Mouse (Mus musculus) lung, postnatal 0 days (tissue): ENCODE results near the gene Camk1g. TPM values are rescaled to one million over a fixed set of nuclear protein-coding genes. Genes with fewer than 3 reads are reported as not detected.

Experiments used
- ATAC-seq: fragments of 200-750 bp; cut with Nextera tagmentation; 2 replicates; pipeline ENCODE4 v1.8.0; 2017; ENCODE audit warnings: moderate library complexity
- DNase-seq: peaks from one replicate; pipeline ENCODE4 v3.0.0-alpha.2; 2016; ENCODE audit warnings: low spot score
- H3K27ac ChIP-seq: fragments of 300-500 bp; sonication (generic); 2 replicates; pipeline ENCODE4 v1.5.1; 2014; ENCODE audit warnings: antibody characterized with exemption, mild to moderate bottlenecking, low read length, mixed read lengths
- H3K27me3 ChIP-seq: fragments of 300-500 bp; sonication (generic); replicated peaks from 2 replicates; pipeline ENCODE4 v1.6.1; 2014; ENCODE audit warnings: low read length, mixed read lengths; ENCODE audit not compliant: insufficient read depth
- H3K36me3 ChIP-seq: fragments of 300-500 bp; sonication (generic); 2 replicates; pipeline ENCODE4 v1.6.1; 2014; ENCODE audit warnings: low read length, mixed read lengths; ENCODE audit not compliant: insufficient read depth
- H3K4me1 ChIP-seq: fragments of 300-500 bp; sonication (generic); 2 replicates; pipeline ENCODE4 v1.6.1; 2014; ENCODE audit warnings: antibody characterized with exemption, low read depth, low read length, mixed read lengths; ENCODE audit not compliant: insufficient read depth
- H3K4me2 ChIP-seq: fragments of 300-500 bp; sonication (generic); replicated peaks from 2 replicates; pipeline ENCODE4 v1.6.1; 2014; ENCODE audit warnings: low read depth, mild to moderate bottlenecking, low read length, moderate library complexity, mixed read lengths
- H3K4me3 ChIP-seq: fragments of 300-500 bp; sonication (generic); 2 replicates; pipeline ENCODE4 v1.5.1; 2014; ENCODE audit warnings: low read depth, low read length
- H3K9ac ChIP-seq: fragments of 300-500 bp; sonication (generic); replicated peaks from 2 replicates; pipeline ENCODE4 v1.6.1; 2014; ENCODE audit warnings: low read depth, mild to moderate bottlenecking
- H3K9me3 ChIP-seq: fragments of 300-500 bp; sonication (generic); 2 replicates; pipeline ENCODE4 v1.6.1; 2016; ENCODE audit warnings: low read length, mixed read lengths
- CTCF ChIP-seq: IDR thresholded peaks from 2 replicates; pipeline ENCODE4 v1.5.1; 2016; ENCODE audit warnings: antibody characterized with exemption, mild to moderate bottlenecking
- EP300 ChIP-seq: IDR thresholded peaks from 2 replicates; pipeline ENCODE4 v1.6.1; 2016; ENCODE audit warnings: antibody characterized with exemption, mild to moderate bottlenecking, control low read depth
- WGBS: fragments of 180-500 bp; shearing (Covaris S2); extraction: QIAGEN DNeasy Blood & Tissue Kit; methylation state at CpG from one replicate; pipeline ENCODE4 v1.1.7; 2014; 5-methylcytosine and 5-hydroxymethylcytosine counted together
- polyA plus RNA-seq: library from polyadenylated mRNA; unstranded; fragments of >200 nt; fragmentation: Nextera tagmentation; extraction: Ambion mirVana; gene quantifications from 2 replicates; pipeline ENCODE4 v1.2.1, GENCODE M21; 2015

Camk1g gene
- polyA plus RNA-seq, 1 experiment from 2014 or later, result 15.9 TPM

DNA sequence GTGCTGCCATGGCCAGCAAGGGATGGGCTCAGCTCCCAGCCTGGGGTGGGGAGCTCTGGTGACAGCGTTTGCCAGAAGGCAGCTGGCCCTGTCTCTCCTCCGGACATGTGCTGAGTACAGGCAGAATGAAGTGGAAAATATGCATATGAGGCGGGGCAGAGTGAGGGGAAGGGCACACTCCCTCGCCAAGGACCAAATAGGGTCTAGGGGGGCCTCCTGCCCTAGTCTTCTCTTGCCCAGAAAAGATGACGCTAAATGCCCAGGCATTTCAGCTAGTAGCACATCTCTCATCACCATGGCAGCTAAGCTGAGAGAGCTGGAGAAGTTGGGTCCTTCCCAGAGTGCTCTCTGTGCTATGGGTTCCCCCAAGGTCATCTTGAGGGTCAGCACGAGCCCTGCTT lies 52.9 kb downstream of the Camk1g start:
- Histone ChIP-seq H3K9me3 (no peaks in the 10 kb centered on the region), H3K9ac (no peak overlapping the region), H3K4me2 (no peak overlapping the region), H3K27me3 (no peaks in the 10 kb centered on the region), H3K4me3 (no peak overlapping the region), H3K4me1 (no peaks in the 10 kb centered on the region), H3K27ac (no peak overlapping the region), H3K36me3 (no peaks in the 10 kb centered on the region)
- ATAC-seq (peak; percentile 83), DNase-seq (peak; percentile 88)
- TF ChIP-seq CTCF (no peak), EP300 (no peak)
- 34% methylated on average over 6 of the region's 6 CpGs for WGBS

DNA sequence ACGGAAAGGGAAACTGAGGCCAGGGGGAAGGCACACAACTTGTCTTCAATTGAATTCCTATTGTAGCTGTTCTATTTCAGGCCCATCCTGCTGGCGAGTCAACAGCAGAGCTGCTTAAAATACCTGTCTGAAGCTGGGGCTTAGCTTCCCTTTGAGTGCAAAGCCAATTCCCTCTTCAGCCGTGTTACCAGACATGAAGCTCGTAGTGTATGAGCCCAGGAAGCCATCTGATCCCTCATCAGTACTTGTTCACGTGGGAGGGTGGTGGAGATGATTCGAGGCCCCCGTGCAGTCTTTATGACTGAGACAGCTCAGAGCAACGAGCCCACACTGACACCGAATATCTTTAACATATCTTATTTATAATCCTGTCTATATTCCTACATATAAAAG lies 53.7 kb downstream of the Camk1g start:
- Histone ChIP-seq H3K27ac (peak overlapping the region; percentile 82), H3K4me1 (peaks cover 3% of the 10 kb centered on the region; the same call in 1 of the 2 replicates), H3K4me3 (no peak overlapping the region), H3K4me2 (no peak overlapping the region), H3K27me3 (no peaks in the 10 kb centered on the region), H3K9me3 (no peaks in the 10 kb centered on the region), H3K36me3 (no peaks in the 10 kb centered on the region), H3K9ac (no peak overlapping the region)
- ATAC-seq (no peak), DNase-seq (no peak)
- TF ChIP-seq EP300 (no peak), CTCF (no peak)
- WGBS, result 63% methylated on average over 9 of the region's 9 CpGs

DNA sequence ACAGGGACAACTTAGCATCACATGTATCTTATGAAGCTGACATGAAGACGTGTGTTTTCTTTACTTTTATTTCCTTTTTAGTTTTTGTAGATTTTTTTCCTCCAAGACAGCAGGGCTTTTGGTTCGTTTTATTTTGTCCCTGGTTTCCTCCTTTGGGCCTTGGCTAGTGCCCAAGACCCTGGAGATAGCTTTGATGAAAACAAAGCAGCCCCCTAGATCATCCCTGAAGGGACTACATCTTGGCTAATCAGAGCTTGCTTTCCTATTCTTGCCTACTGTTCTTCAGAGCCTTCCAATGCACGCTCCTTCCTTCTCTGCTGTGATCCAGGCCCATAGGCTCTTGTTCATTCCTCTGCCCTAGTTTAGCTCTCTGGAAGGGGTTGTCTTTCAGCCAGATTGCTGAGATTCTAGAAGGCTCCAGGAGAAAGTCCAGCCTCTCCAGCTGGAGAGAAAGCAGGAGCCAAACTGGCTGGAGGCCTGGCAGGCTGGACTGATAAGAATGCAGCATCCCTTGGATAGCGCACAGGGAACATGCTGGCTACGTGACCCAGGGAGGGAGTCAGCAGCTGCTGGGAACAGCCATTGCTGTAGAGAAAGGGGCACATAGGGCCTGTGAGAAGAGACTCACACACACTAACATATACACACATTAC lies 54.3 kb downstream of the Camk1g start:
- DNase-seq (peak; percentile 91), ATAC-seq (peak; percentile 73)
- Histone ChIP-seq H3K4me3 (no peak overlapping the region), H3K27ac (peak overlapping the region; percentile 82), H3K36me3 (no peaks in the 10 kb centered on the region), H3K9ac (no peak overlapping the region), H3K4me2 (no peak overlapping the region), H3K27me3 (no peaks in the 10 kb centered on the region), H3K4me1 (peaks cover 3% of the 10 kb centered on the region; the same call in 1 of the 2 replicates), H3K9me3 (no peaks in the 10 kb centered on the region)
- WGBS, result 50% methylated on average over 5 of the region's 5 CpGs
- TF ChIP-seq CTCF, result no peak
- TF ChIP-seq EP300, result peak; percentile 69

DNA sequence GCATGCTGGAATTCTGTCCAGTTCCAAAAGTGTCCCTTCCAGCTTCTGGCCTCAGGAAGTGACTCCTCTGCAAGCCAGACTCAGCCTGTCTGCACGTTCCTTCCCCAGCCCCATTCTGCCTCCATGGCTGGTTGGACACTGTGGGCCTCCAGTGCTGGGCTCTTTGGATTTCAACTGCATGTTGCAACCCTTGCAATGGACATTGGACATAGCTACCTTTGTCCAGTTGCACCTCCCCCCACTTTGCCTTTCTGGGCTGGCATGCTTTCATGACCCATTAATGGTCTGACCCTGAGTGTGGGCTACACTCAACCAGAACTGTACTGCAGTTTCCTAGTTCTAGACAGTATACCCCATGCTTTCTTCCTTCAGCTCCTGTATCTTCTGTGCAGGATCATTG lies 58.5 kb downstream of the Camk1g start:
- DNase-seq (no peak), ATAC-seq (no peak)
- no peak overlapping the region for H3K9ac ChIP-seq
- no peak overlapping the region for H3K4me2 ChIP-seq
- H3K4me3 ChIP-seq, result no peak overlapping the region
- no peaks in the 10 kb centered on the region for H3K27me3 ChIP-seq
- TF ChIP-seq CTCF, result no peak
- TF ChIP-seq EP300, result no peak
- peak overlapping the region; percentile 58; the same call in 1 of the 2 replicates for H3K27ac ChIP-seq
- H3K9me3 ChIP-seq, result no peaks in the 10 kb centered on the region
- WGBS, result 53% methylated on average over 1 of the region's 1 CpGs
- peaks cover 3% of the 10 kb centered on the region; the same call in 1 of the 2 replicates for H3K4me1 ChIP-seq
- H3K36me3 ChIP-seq, result no peaks in the 10 kb centered on the region

DNA sequence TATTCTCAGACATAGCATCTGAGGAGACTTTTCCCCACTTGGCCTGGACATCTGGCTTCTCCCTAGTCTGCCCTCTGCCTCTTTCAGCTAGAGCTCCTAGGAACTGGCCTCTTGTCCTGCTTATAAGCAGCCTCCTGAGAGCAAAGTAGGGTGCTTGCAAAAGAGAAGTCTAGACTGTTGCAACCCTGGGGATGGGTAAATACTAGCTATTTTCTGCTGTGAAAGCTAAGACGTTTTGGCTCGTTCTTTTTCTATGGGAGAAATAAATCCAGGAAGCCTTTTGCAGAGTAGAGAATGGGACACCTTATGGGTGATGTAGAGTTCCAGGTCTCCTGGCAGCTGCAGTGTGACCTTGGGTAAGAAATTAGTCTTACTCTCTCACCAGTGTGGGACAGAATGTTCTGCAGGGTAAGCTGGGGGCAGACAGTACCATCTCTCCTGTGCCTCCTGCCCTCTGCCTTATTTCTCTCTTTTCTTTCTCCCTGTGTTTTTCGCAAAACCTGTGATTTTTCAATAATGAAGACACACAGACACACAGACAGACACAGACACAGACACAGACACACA lies 59.5 kb downstream of the Camk1g start:
- Histone ChIP-seq H3K4me1 (peaks cover 3% of the 10 kb centered on the region; the same call in 1 of the 2 replicates), H3K27ac (peak overlapping the region; percentile 58; the same call in 1 of the 2 replicates), H3K4me2 (no peak overlapping the region), H3K4me3 (no peak overlapping the region), H3K9ac (no peak overlapping the region), H3K9me3 (no peaks in the 10 kb centered on the region), H3K36me3 (no peaks in the 10 kb centered on the region), H3K27me3 (no peaks in the 10 kb centered on the region)
- peak; percentile 85 for ATAC-seq
- TF ChIP-seq CTCF (no peak), EP300 (no peak)
- 54% methylated on average over 3 of the region's 3 CpGs for WGBS
- peak; percentile 87 for DNase-seq

DNA sequence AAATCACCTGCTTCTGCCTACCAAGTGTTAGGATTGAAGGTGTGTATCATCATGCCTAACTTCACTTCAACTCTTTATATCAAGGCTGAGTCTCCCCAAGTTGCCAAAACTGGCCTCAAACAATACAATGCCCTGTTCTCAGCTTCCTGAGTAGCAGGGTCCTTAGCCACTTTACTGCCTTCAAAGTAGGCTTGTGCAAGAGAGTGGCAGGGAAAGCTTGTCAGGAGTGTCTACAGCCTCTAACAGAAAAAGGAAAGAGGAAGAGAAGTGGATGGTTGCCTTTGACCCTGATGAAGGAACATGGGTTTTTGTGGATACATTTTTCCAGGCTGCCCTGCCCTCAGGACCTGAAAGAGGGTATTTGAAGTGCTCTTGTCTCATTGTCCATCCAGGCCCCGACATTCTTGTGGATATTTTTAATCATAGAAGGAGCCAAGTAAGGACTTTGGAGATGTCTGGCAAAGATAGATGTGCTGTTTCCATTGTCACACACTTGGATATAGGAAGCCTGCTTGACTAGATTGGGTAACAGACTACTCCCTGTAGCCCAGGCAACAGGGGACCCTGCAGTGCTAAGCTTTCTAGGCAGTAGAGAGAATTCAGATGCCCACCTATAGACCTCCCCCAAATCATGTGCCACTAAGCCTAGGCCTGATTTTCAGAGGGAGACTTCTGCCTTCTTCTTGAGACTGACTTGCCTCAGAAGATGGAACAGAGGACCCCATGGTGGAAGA lies 60.1 kb downstream of the Camk1g start:
- no peak overlapping the region for H3K9ac ChIP-seq
- 21% methylated on average over 1 of the region's 1 CpGs for whole genome bisulfite sequencing
- DNase-seq (peak; percentile 82), ATAC-seq (peak; percentile 82)
- H3K4me2 ChIP-seq, result no peak overlapping the region
- H3K4me1 ChIP-seq, result peaks cover 3% of the 10 kb centered on the region; the same call in 1 of the 2 replicates
- no peaks in the 10 kb centered on the region for H3K9me3 ChIP-seq
- no peak for TF ChIP-seq CTCF
- 0 out of 2 replicates have a peak, but pooled peaks have one; percentile 31 for TF ChIP-seq EP300
- H3K27ac ChIP-seq, result peak overlapping the region; percentile 58; the same call in 1 of the 2 replicates
- H3K27me3 ChIP-seq, result no peaks in the 10 kb centered on the region
- H3K36me3 ChIP-seq, result no peaks in the 10 kb centered on the region
- H3K4me3 ChIP-seq, result no peak overlapping the region
